Mouse (Mus musculus) c-Kit-positive CD71-positive TER-119-negative erythroid progenitor cells, embryonic 14.5 days (primary cell): Measurements from ENCODE around the gene Ttc39d.
"Not testable (repeated sequence)": the region's sequence is repeated elsewhere in the genome, so short reads cannot be mapped to it uniquely, and the experiment has no call there.

Experiments
- DNase-seq: peaks from one replicate; pipeline ENCODE4 v3.0.0-alpha.2; 2013; ENCODE audit warnings: low read depth

The Ttc39d gene

DNA sequence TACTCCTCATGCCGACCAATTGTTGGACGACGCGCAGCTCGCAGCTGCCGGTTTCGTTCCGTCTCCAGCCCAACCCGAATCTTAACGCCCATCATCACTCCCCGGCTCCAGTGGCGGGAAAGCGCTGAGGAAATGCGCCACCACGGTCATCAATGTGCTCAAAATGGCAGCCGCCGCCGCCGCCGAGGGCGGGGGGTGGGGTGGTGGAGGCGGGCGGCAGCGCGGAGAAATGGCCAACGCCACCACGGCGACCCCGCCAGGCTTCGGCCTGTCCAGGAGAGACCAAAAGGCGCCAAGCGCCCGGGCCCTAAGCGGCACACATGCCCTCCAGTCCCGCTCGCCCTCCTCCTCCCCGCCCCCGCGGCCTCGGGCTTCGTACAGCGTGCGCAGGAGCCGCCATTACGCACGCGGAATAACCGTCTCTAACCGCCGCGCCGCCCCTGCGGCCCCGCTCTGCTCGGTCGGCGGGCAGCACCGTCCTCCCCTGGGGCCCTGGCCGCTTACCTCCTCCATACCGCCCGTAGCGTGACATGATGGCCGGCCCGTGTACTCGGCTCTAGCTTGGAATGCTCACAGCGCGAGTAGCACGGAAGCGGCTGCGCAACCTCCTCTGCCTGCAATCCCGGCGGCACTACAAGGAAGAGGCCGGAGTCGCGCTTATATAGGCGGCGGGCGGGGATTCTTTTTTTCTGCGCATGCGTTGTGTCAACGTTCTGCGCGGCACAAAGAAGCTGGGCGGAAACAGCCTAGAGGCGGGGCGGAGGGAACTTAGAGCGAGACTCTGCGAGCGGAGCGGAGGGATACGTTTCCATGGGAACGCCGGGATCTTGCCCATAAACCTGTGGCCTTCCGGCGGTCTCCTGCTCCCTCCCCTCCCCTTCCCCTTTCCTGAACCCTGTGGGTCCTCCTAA lies at the start of gene Ttc39d, which contains the start of gene Srsf7:
Ttc39d (plus strand) TSS at position 790 of the 911 bp plus-strand sequence.
Srsf7 (minus strand) TSS at position 637 of the 911 bp plus-strand sequence.
- DNase-seq: peak; percentile 96

DNA sequence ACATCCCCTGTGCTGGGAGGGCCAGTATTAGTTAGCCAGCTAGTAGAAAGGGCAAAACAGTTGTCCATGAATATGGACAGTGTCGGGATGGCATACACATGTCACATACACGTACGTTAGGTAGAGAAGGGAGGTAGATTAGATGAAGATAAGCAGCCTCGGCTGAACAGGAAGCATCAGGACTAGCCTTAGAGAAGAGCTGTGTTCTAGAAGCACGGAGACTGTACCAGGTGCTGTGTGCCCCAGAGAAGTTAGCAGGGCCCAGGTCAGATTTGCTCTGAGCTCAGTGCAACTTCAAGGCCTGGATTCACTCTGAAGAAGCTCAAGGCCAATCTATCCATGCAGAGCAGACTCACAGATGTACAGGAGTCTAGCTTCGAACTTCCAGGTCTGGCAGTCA lies 49.8 kb upstream of the Ttc39d start:
- no peak for DNase-seq

DNA sequence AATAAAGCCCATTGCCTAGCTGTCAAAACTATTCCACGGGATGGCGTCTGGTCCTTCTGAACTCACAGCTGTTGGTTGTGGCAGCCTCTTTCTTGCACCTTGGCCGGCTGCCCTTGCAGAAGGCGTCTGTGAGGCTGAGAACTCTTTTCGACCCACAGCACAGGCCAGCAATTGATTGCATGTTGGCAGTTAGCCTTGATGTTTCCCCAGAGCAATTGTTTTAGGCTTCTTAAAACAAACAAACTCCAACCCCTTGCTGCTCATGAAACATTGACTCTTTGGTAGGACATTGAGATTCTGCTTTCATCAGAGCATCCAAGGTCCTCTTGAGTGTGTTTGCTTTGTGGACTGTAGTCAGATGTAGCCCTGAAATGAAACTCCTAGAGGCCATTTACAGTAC lies 46.8 kb upstream of the Ttc39d start:
- no peak for DNase-seq

DNA sequence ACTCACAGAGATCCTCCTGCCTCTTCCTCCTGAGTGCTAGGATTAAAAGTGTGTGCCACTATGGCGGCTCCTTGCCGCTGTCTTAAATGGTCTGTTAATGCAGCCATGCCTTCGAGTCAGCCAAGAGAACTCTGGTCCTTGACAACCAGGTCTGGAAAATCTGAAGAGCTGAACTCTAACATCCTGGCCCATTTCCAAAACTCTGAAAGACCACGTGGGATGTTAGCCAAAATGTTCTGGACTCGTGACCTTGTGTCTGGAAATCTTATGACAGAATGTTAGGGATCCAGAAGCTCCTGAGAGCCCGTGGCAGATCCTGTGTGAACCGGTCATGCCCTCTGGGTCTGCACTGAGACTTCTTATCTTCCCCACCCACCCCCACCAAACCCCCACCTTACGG lies 43.3 kb upstream of the Ttc39d start:
- no peak for DNase-seq

DNA sequence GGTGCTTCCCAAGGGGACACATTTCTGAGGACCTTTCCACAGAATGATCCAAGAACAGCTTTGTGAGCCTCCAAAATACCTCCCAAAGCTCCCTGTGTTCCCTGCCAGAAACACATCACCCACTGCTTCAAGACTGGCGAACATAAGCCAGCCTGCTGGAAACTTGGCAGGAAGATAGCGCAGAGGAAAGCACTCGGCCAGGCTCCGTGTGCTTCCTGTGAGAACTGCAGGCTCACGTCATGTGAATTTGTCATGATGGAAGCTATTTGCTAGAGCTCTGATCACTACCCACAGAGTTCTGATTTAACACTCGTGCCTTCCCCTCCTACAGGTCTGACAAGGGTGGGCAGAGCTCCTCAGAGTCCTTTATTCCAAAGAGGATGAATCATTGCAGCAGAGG lies 41.5 kb upstream of the Ttc39d start:
- DNase-seq: no peak

GRCm38 (mm10) chr17:80166346-80166745 lies 40.9 kb upstream of the Ttc39d start:
- no peak for DNase-seq

- DNase-seq: no peak
Observed at GRCm38 (mm10) chr17:80167436-80167835, 39.8 kb upstream of the Ttc39d start.

- no peak for DNase-seq
Observed at GRCm38 (mm10) chr17:80167851-80168251, 39.4 kb upstream of the Ttc39d start.

GRCm38 (mm10) chr17:80168425-80169182 lies 38.7 kb upstream of the Ttc39d start:
- DNase-seq: no peak

DNA sequence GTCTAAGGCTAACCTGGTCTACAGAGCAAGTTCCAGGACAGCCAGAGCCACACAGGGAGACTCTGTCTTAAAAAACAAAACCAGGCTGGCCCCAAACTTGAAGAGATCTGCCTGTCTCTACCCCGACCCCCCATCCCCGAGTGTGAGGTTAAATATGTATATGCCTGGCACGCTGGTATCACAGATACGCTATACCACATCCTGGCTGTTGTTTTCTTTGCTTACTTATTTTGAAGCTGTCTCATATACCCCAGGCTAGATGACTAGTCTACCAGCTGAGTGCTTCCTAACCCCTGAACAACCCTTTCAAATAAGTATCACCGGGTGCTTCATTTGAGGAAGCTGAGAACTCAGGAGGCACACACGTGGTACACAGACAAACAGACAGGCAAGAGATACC lies 37.5 kb upstream of the Ttc39d start:
- DNase-seq: no peak

DNA sequence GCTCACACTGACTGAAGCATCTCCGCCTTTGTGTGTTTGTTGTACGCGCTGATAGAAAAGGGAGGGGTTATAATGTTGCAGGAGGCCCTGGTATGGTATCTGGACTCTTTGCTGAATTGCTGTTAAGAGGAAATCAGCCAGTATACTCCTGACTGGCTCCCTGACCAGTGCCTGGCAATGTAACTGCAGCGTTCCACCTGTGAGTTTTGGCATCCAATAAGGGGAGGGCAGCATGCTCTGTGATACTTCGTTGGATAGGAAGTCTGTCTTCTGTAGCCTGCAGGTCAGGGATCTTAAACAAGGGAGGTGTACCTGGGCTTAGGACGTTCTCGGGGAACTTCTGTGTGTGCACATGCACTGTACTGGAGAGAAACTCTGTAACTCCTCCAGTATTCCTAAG lies 36.3 kb upstream of the Ttc39d start:
- DNase-seq: no peak

- DNase-seq: no peak
Observed at GRCm38 (mm10) chr17:80171948-80172347, 35.3 kb upstream of the Ttc39d start.

- DNase-seq: no peak
Observed at GRCm38 (mm10) chr17:80172761-80173160, 34.5 kb upstream of the Ttc39d start.

DNA sequence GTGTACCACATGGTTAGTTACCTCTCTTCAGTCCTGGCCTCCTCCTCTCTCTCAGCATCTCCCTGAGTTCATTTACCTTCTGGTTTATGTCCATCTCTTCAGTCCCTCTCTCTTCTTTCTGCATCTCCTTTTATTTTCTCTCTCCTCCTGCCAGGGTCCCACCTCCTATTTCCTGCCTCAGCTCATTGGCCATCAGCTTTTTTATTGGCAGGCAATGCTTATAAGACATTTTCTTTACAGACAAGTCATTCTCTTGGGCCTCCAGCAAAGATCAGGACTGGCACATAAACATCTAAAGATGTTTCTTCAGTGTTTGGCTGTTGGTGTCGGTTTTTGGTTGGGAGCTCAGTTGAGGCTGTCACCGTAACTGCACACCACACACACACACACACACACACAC lies 33.6 kb upstream of the Ttc39d start:
- no peak for DNase-seq

DNA sequence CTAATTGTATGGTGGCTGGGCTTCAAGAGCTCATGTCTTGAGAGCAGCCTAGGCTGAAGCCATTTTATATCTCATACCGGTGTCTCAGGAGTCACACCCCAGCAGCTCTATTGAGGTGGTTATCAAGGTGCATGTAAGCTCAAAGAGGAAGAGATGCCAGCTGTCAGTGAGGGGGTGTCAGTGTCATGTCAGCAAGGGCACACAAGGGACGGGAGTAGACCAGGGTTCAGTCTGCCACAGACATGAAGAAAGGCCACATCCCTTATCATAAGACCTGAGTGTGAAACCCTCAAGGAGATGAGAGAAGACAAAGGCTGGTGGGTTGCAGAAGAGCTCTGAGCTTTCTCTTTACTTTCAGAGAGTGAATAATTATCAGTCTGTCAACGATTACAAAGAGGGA lies 33.1 kb upstream of the Ttc39d start:
- no peak for DNase-seq

DNA sequence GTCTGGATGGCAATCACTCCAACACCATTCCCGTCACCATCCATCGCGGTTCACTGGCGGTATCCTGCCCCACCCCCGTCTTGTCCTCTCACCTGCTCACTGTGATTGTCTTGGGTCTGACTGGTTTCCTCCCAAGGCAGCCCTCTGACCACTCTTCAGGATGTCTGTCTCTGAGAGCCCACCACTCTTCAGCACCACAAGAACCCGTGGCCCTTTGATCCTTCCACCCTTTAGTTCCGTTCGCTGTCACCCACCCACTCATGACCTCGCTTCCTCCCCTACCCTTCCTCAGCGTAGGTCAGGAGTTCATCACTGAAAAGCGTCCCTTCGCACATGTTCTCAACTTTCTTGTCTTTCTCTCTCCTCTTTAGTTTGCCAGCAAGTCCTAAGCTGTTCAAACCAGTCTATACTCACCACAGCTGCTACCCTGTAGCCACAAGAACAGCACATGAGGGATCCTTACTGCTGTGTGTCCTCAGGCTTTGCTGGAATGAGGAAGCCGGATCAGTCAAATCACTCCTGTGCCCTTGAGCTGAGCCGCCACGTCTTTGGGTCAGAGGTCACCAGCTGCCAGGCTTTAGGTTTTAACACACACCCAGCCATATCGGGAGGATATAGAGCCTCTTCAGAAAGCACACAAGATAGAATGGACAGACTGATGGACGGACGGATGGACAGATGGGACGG lies 32.4 kb upstream of the Ttc39d start:
- DNase-seq: no peak

GRCm38 (mm10) chr17:80175386-80175739 lies 31.9 kb upstream of the Ttc39d start:
- no peak for DNase-seq

DNA sequence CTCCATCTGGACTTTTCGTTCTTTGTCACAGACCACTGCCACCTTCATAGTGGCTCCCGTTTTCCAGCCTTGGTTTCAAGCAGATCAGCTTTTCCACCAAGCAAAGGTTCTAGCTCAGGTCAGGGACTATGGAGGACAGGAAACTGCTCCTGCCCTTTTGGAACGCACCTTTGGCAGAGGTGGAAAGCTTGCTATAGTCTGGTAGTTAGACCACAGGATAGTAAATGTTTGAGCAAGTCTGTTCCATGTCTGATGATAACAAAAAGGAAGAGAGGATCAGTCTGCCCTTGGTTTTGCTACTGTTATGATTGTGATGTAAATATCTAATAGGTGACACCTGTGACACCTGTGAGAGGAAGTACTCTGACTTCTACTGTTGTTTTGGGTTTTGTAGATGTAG lies 31.3 kb upstream of the Ttc39d start:
- DNase-seq: no peak

DNA sequence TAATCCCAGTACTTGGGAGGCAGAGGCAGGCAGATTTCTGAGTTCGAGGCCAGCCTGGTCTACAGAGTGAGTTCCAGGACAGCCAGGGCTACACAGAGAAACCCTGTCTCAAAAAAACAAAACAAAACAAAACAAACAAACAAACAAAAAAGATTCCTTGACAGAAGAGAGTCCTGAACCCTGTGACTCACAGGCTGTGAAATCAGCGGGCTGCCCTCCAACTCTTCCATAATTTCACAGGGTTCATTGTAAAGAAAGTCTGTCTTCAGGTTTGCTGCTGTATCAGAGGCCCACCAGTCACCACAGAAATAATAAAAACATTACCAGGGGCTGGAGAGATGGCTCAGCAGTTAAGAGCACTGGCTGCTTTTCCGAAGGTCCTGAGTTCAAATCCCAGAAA lies 28.4 kb upstream of the Ttc39d start:
- DNase-seq: not testable (repeated sequence)

- peak; percentile 51 for DNase-seq
Observed at GRCm38 (mm10) chr17:80179959-80180358, 27.3 kb upstream of the Ttc39d start.

GRCm38 (mm10) chr17:80180468-80180867 lies 26.8 kb upstream of the Ttc39d start:
- no peak for DNase-seq

- no peak for DNase-seq
Observed at GRCm38 (mm10) chr17:80183615-80184014, 23.6 kb upstream of the Ttc39d start.

DNA sequence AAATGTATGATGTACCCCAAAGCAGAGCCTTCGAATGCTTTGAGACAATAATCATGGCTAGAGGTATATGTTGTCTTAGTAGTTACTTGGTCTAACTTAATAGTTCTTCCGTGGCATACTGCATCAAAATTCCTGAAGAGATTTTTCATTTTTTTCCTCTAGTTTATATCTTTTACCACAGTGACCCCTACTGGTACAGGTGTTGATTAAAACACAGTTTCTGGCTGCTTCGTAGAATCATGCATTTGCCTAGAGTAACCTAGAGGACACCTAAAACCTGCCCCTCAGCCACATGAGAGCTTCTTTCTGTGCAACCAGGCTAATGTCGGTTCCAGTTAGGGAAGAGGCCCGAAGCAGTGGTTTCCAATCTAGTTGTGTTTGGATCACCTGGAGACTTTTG lies 14.2 kb upstream of the Ttc39d start:
- no peak for DNase-seq
